Mouse (Mus musculus) kidney, postnatal 0 days (tissue): ENCODE data around the gene Mettl16. TPM values are rescaled to one million over a fixed set of nuclear protein-coding genes. Genes with fewer than 3 reads are reported as not detected.

Source experiments
- ATAC-seq: fragments of 200-750 bp; cut with Nextera tagmentation; replicated peaks from 2 replicates; pipeline ENCODE4 v1.8.0; 2017; ENCODE audit warnings: low read depth, moderate number of reproducible peaks, moderate TSS enrichment, moderate library complexity; ENCODE audit not compliant: low FRiP score
- DNase-seq: peaks from one replicate; pipeline ENCODE4 v3.0.0-alpha.2; 2016; ENCODE audit warnings: low spot score
- H3K27ac ChIP-seq: fragments of 300-500 bp; sonication (generic); 2 replicates; pipeline ENCODE4 v1.5.1; 2014; ENCODE audit warnings: mild to moderate bottlenecking
- H3K27me3 ChIP-seq: fragments of 300-500 bp; sonication (generic); 2 replicates; pipeline ENCODE4 v1.6.1; 2014; ENCODE audit warnings: low read length, mixed read lengths; ENCODE audit not compliant: insufficient read depth
- H3K36me3 ChIP-seq: fragments of 300-500 bp; sonication (generic); 2 replicates; pipeline ENCODE4 v1.6.1; 2014; ENCODE audit warnings: low read length, mixed read lengths; ENCODE audit not compliant: insufficient read depth
- H3K4me1 ChIP-seq: fragments of 300-500 bp; sonication (generic); replicated peaks from 2 replicates; pipeline ENCODE4 v1.6.1; 2014; ENCODE audit warnings: antibody characterized with exemption, low read length, mixed read lengths; ENCODE audit not compliant: insufficient read depth
- H3K4me2 ChIP-seq: fragments of 300-500 bp; sonication (generic); 2 replicates; pipeline ENCODE4 v1.6.1; 2014; ENCODE audit warnings: mild to moderate bottlenecking, low read length, moderate library complexity, mixed read lengths
- H3K4me3 ChIP-seq: fragments of 300-500 bp; sonication (generic); replicated peaks from 2 replicates; pipeline ENCODE4 v1.5.1; 2014; ENCODE audit warnings: low read depth, low read length
- H3K9ac ChIP-seq: fragments of 300-500 bp; sonication (generic); 2 replicates; pipeline ENCODE4 v1.6.1; 2014; ENCODE audit warnings: low read depth, low read length
- H3K9me3 ChIP-seq: fragments of 300-500 bp; sonication (generic); replicated peaks from 2 replicates; pipeline ENCODE4 v1.6.1; 2016; ENCODE audit warnings: low read length, inconsistent platforms, mixed read lengths
- CTCF ChIP-seq: IDR thresholded peaks from 2 replicates; pipeline ENCODE4 v1.5.1; 2016; ENCODE audit warnings: antibody characterized with exemption, low read depth, mild to moderate bottlenecking, moderate library complexity
- WGBS: fragments of 180-500 bp; shearing (Covaris S2); extraction: QIAGEN DNeasy Blood & Tissue Kit; methylation state at CpG from one replicate; pipeline ENCODE4 v1.1.7; 2014; 5-methylcytosine and 5-hydroxymethylcytosine counted together
- polyA plus RNA-seq: library from polyadenylated mRNA; unstranded; fragments of >200 nt; fragmentation: Nextera tagmentation; extraction: Ambion mirVana; gene quantifications from 2 replicates; pipeline ENCODE4 v1.2.1, GENCODE M21; 2015

The Mettl16 gene
- polyA plus RNA-seq, 1 experiment from 2014 or later: 27.1 TPM

- WGBS: 31% methylated on average over 11 of the region's 11 CpGs
Observed at GRCm38 (mm10) chr11:74863471-74863870, 92.8 kb downstream of the Mettl16 start.

GRCm38 (mm10) chr11:74864421-74864820 lies 93.8 kb downstream of the Mettl16 start:
- 77% methylated on average over 9 of the region's 9 CpGs for WGBS
- Histone ChIP-seq H3K4me2 (no peak overlapping the region), H3K36me3 (0 out of 2 replicates have a peak, but pooled peaks cover 5% of the 10 kb centered on the region), H3K9me3 (no peaks in the 10 kb centered on the region), H3K27ac (no peak overlapping the region), H3K9ac (no peak overlapping the region), H3K4me3 (no peak overlapping the region), H3K4me1 (no peaks in the 10 kb centered on the region), H3K27me3 (no peaks in the 10 kb centered on the region)
- no peak for TF ChIP-seq CTCF
- no peak for ATAC-seq
- DNase-seq: no peak

More at GRCm38 (mm10) chr11:74863471-74863870, 92.8 kb downstream of the Mettl16 start:
- H3K27me3 ChIP-seq: no peaks in the 10 kb centered on the region
- H3K36me3 ChIP-seq: 0 out of 2 replicates have a peak, but pooled peaks cover 2% of the 10 kb centered on the region
- H3K27ac ChIP-seq: no peak overlapping the region
- no peak overlapping the region for H3K4me3 ChIP-seq
- no peak for ATAC-seq
- H3K9ac ChIP-seq: no peak overlapping the region
- no peaks in the 10 kb centered on the region for H3K4me1 ChIP-seq
- peak; percentile 57 for DNase-seq
- TF ChIP-seq CTCF: peak; percentile 65
- H3K9me3 ChIP-seq: no peaks in the 10 kb centered on the region
- no peak overlapping the region for H3K4me2 ChIP-seq

GRCm38 (mm10) chr11:74865252-74865651 lies 94.6 kb downstream of the Mettl16 start:
- 0 out of 2 replicates have a peak, but pooled peaks cover 5% of the 10 kb centered on the region for H3K36me3 ChIP-seq
- no peaks in the 10 kb centered on the region for H3K4me1 ChIP-seq
- no peak overlapping the region for H3K27ac ChIP-seq
- no peak overlapping the region for H3K4me2 ChIP-seq
- ATAC-seq (no peak), DNase-seq (no peak)
- TF ChIP-seq CTCF: no peak
- H3K9ac ChIP-seq: no peak overlapping the region
- H3K9me3 ChIP-seq: no peaks in the 10 kb centered on the region
- H3K27me3 ChIP-seq: no peaks in the 10 kb centered on the region
- WGBS: 88% methylated on average over 9 of the region's 9 CpGs
- H3K4me3 ChIP-seq: no peak overlapping the region

GRCm38 (mm10) chr11:74866640-74867039 lies 96.0 kb downstream of the Mettl16 start:
- no peak for TF ChIP-seq CTCF

GRCm38 (mm10) chr11:74867181-74867580 lies 96.6 kb downstream of the Mettl16 start:
- no peak overlapping the region for H3K4me3 ChIP-seq
- no peaks in the 10 kb centered on the region for H3K27me3 ChIP-seq
- no peaks in the 10 kb centered on the region for H3K4me1 ChIP-seq
- 81% methylated on average over 2 of the region's 2 CpGs for WGBS
- H3K36me3 ChIP-seq: 0 out of 2 replicates have a peak, but pooled peaks cover 5% of the 10 kb centered on the region
- H3K9me3 ChIP-seq: no peaks in the 10 kb centered on the region
- no peak overlapping the region for H3K9ac ChIP-seq
- no peak for DNase-seq
- ATAC-seq: no peak
- TF ChIP-seq CTCF: no peak
- no peak overlapping the region for H3K27ac ChIP-seq
- no peak overlapping the region for H3K4me2 ChIP-seq

More at GRCm38 (mm10) chr11:74866640-74867039, 96.0 kb downstream of the Mettl16 start:
- Histone ChIP-seq H3K4me3 (no peak overlapping the region), H3K4me2 (no peak overlapping the region), H3K27ac (no peak overlapping the region), H3K9ac (no peak overlapping the region), H3K4me1 (no peaks in the 10 kb centered on the region), H3K27me3 (no peaks in the 10 kb centered on the region), H3K9me3 (no peaks in the 10 kb centered on the region), H3K36me3 (0 out of 2 replicates have a peak, but pooled peaks cover 5% of the 10 kb centered on the region)
- 81% methylated on average over 4 of the region's 4 CpGs for WGBS
- ATAC-seq (no peak), DNase-seq (no peak)

GRCm38 (mm10) chr11:74868046-74868760 lies 97.6 kb downstream of the Mettl16 start:
- Histone ChIP-seq H3K36me3 (0 out of 2 replicates have a peak, but pooled peaks cover 5% of the 10 kb centered on the region), H3K9me3 (no peaks in the 10 kb centered on the region), H3K4me1 (no peaks in the 10 kb centered on the region), H3K27ac (no peak overlapping the region), H3K9ac (no peak overlapping the region), H3K27me3 (no peaks in the 10 kb centered on the region), H3K4me2 (no peak overlapping the region), H3K4me3 (no peak overlapping the region)
- WGBS: 89% methylated on average over 13 of the region's 13 CpGs
- DNase-seq: no peak
- no peak for ATAC-seq
- TF ChIP-seq CTCF: no peak
